Mouse (Mus musculus) layer of hippocampus, adult 8-10 months (tissue): ENCODE data around the gene Ager. TPM values are rescaled to one million over a fixed set of nuclear protein-coding genes. Genes with fewer than 3 reads are reported as not detected.

Source experiments
- total RNA-seq, 4 experiments: library from RNA; stranded (reverse); gene quantifications; 2 replicates each; pipeline ENCODE4 v1.2.4; 2022

Gene Ager
- total RNA-seq, 4 experiments from 2014 or later: 0.51 to 1.5 (median 0.88) TPM

Other genes with a start within 250 kb of the Ager start
- 1 to 10 TPM in 1 of 4 experiments, under 1 TPM in 3; 0.47 to 1.0 (median 0.73) TPM for gene Btnl2, start 243.0 kb upstream of the Ager start, total RNA-seq
- not detected for gene Btnl1, start 220.7 kb upstream of the Ager start, total RNA-seq
- gene BC051142, start 199.0 kb upstream of the Ager start, total RNA-seq: 1 to 10 TPM; 3.5 to 6.1 (median 4.5) TPM
- gene Btnl4, start 120.5 kb upstream of the Ager start, total RNA-seq: not detected
- not detected for gene Btnl6, start 80.5 kb upstream of the Ager start, total RNA-seq
- gene Notch4, start 33.6 kb upstream of the Ager start, total RNA-seq: 10 to 100 TPM; 10.3 to 13.5 (median 11.3) TPM
- 1 to 10 TPM in 3 of 4 experiments, under 1 TPM in 1; 0.61 to 9.8 (median 5.5) TPM for gene Gpsm3, start 8.1 kb upstream of the Ager start, total RNA-seq
- gene Pbx2, start 6.6 kb upstream of the Ager start, total RNA-seq: 10 to 100 TPM; 54.3 to 76.6 (median 66.8) TPM
- 10 to 100 TPM; 74.7 to 84.0 (median 76.3) TPM for gene Rnf5, start 5.8 kb downstream of the Ager start, total RNA-seq
- 100 to 1,000 TPM; 138 to 163 (median 151) TPM for gene Agpat1, start 6.4 kb downstream of the Ager start, total RNA-seq
- gene Egfl8, start 18.1 kb downstream of the Ager start, total RNA-seq: 1 to 10 TPM; 1.4 to 3.3 (median 2.4) TPM
- 10 to 100 TPM; 40.2 to 53.2 (median 46.0) TPM for gene Ppt2, start 30.6 kb downstream of the Ager start, total RNA-seq
- gene Prrt1, start 31.7 kb downstream of the Ager start, total RNA-seq: 100 to 1,000 TPM; 211 to 266 (median 228) TPM
- gene Fkbpl, start 46.9 kb downstream of the Ager start, total RNA-seq: 10 to 100 TPM; 12.5 to 18.5 (median 15.2) TPM
- gene Atf6b, start 49.3 kb downstream of the Ager start, total RNA-seq: 10 to 100 TPM; 74.1 to 82.9 (median 79.8) TPM
- 10 to 100 TPM; 10.6 to 13.3 (median 11.4) TPM for gene Tnxb, start 72.7 kb downstream of the Ager start, total RNA-seq
- gene C4b, start 146.0 kb downstream of the Ager start, total RNA-seq: 100 to 1,000 TPM in 2 of 4 experiments, 10 to 100 TPM in 2; 45.7 to 391 (median 199) TPM
- 1 to 10 TPM; 2.7 to 3.2 (median 3.0) TPM for gene Cyp21a1, start 206.7 kb downstream of the Ager start, total RNA-seq
- gene Stk19, start 239.1 kb downstream of the Ager start, total RNA-seq: 10 to 100 TPM; 52.3 to 70.3 (median 58.1) TPM
- 10 to 100 TPM; 33.0 to 42.4 (median 34.4) TPM for gene Dxo, start 239.2 kb downstream of the Ager start, total RNA-seq